Comparison of ENCODE assay signal across 7 mouse cellular contexts in genomic region chr9:119092473-119093418, GRCm38 (mm10). TPM values are rescaled to one million over a fixed set of nuclear protein-coding genes. Genes with fewer than 3 reads are reported as not detected.
A peak's percentile ranks its signal among the peaks of the same experiment; 100 is the strongest.
DNase-seq lines count a peak whose midpoint lies in the region; ATAC-seq lines count a peak whose summit lies in the region.

No protein-coding gene starts in this region.

- H3K4me3 ChIP-seq in heart, embryonic 11.5 days (ENCODE audit: low read depth, low read length): peak overlapping the region; percentile 63
- peak overlapping the region; percentile 51 for H3K4me3 ChIP-seq in midbrain, embryonic 13.5 days (replicated peaks)

- H3K27ac ChIP-seq in heart, embryonic 11.5 days (ENCODE audit: low read depth, low read length): no peak overlapping the region
- H3K27ac ChIP-seq in midbrain, embryonic 13.5 days: no peak overlapping the region; the same call in 1 of the 2 replicates

- peak overlapping the region; percentile 75 for H3K9ac ChIP-seq in heart, embryonic 11.5 days (ENCODE audit: low read depth, low read length)
- peak overlapping the region; percentile 69 for H3K9ac ChIP-seq in midbrain, embryonic 13.5 days (replicated peaks)

- H3K4me1 ChIP-seq in heart, embryonic 11.5 days (ENCODE audit: control insufficient read depth, insufficient read depth, low read length): peaks cover 24% of the 10 kb centered on the region
- peaks cover 52% of the 10 kb centered on the region for H3K4me1 ChIP-seq in midbrain, embryonic 13.5 days (replicated peaks)

- DNase-seq in urinary bladder, postnatal 36 days (ENCODE audit: low spot score in 2 of 2): peak; percentile 55 to 65
- DNase-seq in urinary bladder, postnatal 10 days (ENCODE audit: low spot score): no peak
- DNase-seq in embryo, embryonic 10.5 days (ENCODE audit: low spot score): peak; percentile 54
- DNase-seq in kidney, postnatal 4 days: peak; percentile 41 to 49
- DNase-seq in thymus, postnatal 14 days: no peak

- no peaks in the 10 kb centered on the region for H3K9me3 ChIP-seq in heart, embryonic 11.5 days (replicated peaks; ENCODE audit: control insufficient read depth, low read length)
- H3K9me3 ChIP-seq in midbrain, embryonic 13.5 days: no peaks in the 10 kb centered on the region

- no peak for ATAC-seq in heart, embryonic 11.5 days (replicated peaks; ENCODE audit: insufficient number of reproducible peaks, low FRiP score, low TSS enrichment)
- ATAC-seq in midbrain, embryonic 13.5 days: no peak

- H3K4me2 ChIP-seq in heart, embryonic 11.5 days: peak overlapping the region; percentile 95
- peak overlapping the region; percentile 74 for H3K4me2 ChIP-seq in midbrain, embryonic 13.5 days (replicated peaks)

- H3K27me3 ChIP-seq in heart, embryonic 11.5 days (ENCODE audit: control insufficient read depth, insufficient read depth, low read length): peaks cover 15% of the 10 kb centered on the region
- peaks cover 62% of the 10 kb centered on the region for H3K27me3 ChIP-seq in midbrain, embryonic 13.5 days

- no peaks in the 10 kb centered on the region for H3K36me3 ChIP-seq in heart, embryonic 11.5 days (ENCODE audit: control insufficient read depth, insufficient read depth, low read length)
- H3K36me3 ChIP-seq in midbrain, embryonic 13.5 days: no peaks in the 10 kb centered on the region

- 4% methylated on average over 45 of the region's 45 CpGs for WGBS in heart, embryonic 11.5 days (ENCODE audit: insufficient replicate concordance)
- WGBS in midbrain, embryonic 13.5 days: 3% methylated on average over 45 of the region's 45 CpGs

RNA-seq across cellular contexts. Expression of gene Plcd1, which starts 0.6 kb away (rescaled TPM):
- 18.0 and 18.2 TPM in 2 replicates for polyA plus RNA-seq in heart, embryonic 11.5 days (2014; fragmentation: Nextera tagmentation; extraction: Ambion mirVana)
- 20.0 and 21.0 TPM in 2 replicates for polyA plus RNA-seq in midbrain, embryonic 13.5 days (2015; fragmentation: Nextera tagmentation; extraction: Ambion mirVana)

RNA-seq across cellular contexts. Expression of gene Dlec1, which starts 9.5 kb away (rescaled TPM):
- 0.31 and 0.56 TPM in 2 replicates for polyA plus RNA-seq in heart, embryonic 11.5 days (2014; fragmentation: Nextera tagmentation; extraction: Ambion mirVana)
- 0.75 and 0.81 TPM in 2 replicates for polyA plus RNA-seq in midbrain, embryonic 13.5 days (2015; fragmentation: Nextera tagmentation; extraction: Ambion mirVana)

RNA-seq across cellular contexts. Expression of gene Vill, which starts 40.2 kb away (rescaled TPM):
- polyA plus RNA-seq in heart, embryonic 11.5 days (2014; fragmentation: Nextera tagmentation; extraction: Ambion mirVana): 12.3 and 13.5 TPM in 2 replicates
- 4.2 and 4.4 TPM in 2 replicates for polyA plus RNA-seq in midbrain, embryonic 13.5 days (2015; fragmentation: Nextera tagmentation; extraction: Ambion mirVana)

Comparison
In these comparisons a context has a peak if more than half of its experiments do, and no peak if none do; other contexts are left out.
1. DNase-seq: peak in urinary bladder, postnatal 36 days (2 of 2), embryo, embryonic 10.5 days (single experiment) and kidney, postnatal 4 days (2 of 2); none in urinary bladder, postnatal 10 days (single experiment) and thymus, postnatal 14 days (single experiment).